Mouse (Mus musculus): ENCODE measurements around the gene Syndig1.

Syndig1 gene

GRCm38 (mm10) chr2:149828911-149829310 lies at the start of gene Syndig1:
Gene Syndig1, plus strand, starts transcription at chr2:149829211.
- no peak for DNase-seq (ENCODE audit: low read depth)

GRCm38 (mm10) chr2:149798613-149799012 lies 30.4 kb upstream of the Syndig1 start:
- DNase-seq (ENCODE audit: low read depth) = no peak

- no peak for DNase-seq (ENCODE audit: low read depth)
Measured at GRCm38 (mm10) chr2:149804599-149805140, 24.3 kb upstream of the Syndig1 start.

- no peak for DNase-seq (ENCODE audit: low read depth)
Measured at GRCm38 (mm10) chr2:149805256-149805655, 23.8 kb upstream of the Syndig1 start.

GRCm38 (mm10) chr2:149812899-149813298 lies 16.1 kb upstream of the Syndig1 start:
- no peak for DNase-seq (ENCODE audit: low read depth)

- no peak for DNase-seq (ENCODE audit: low read depth)
Measured at GRCm38 (mm10) chr2:149818395-149818794, 10.6 kb upstream of the Syndig1 start.

- DNase-seq (ENCODE audit: low read depth) = no peak
Measured at GRCm38 (mm10) chr2:149819751-149820150, 9.3 kb upstream of the Syndig1 start.

GRCm38 (mm10) chr2:149820201-149820600 lies 8.8 kb upstream of the Syndig1 start:
- DNase-seq (ENCODE audit: low read depth) = no peak

- DNase-seq (ENCODE audit: low read depth) = no peak
Measured at GRCm38 (mm10) chr2:149829955-149830535, 1.0 kb downstream of the Syndig1 start.

GRCm38 (mm10) chr2:149830536-149831458 lies 1.8 kb downstream of the Syndig1 start, which contains the start of gene C530025M09Rik:
Gene C530025M09Rik, minus strand, starts transcription at chr2:149831213.
- no peak for DNase-seq (ENCODE audit: low read depth)

- DNase-seq (ENCODE audit: low read depth) = no peak
Measured at GRCm38 (mm10) chr2:149831459-149832245, 2.6 kb downstream of the Syndig1 start.

- DNase-seq (ENCODE audit: low read depth) = no peak
Measured at GRCm38 (mm10) chr2:149832301-149832700, 3.3 kb downstream of the Syndig1 start.

GRCm38 (mm10) chr2:149835091-149835490 lies 6.1 kb downstream of the Syndig1 start:
- DNase-seq (ENCODE audit: low read depth) = no peak

- no peak for DNase-seq (ENCODE audit: low read depth)
Measured at GRCm38 (mm10) chr2:149836471-149837135, 7.6 kb downstream of the Syndig1 start.

- no peak for DNase-seq (ENCODE audit: low read depth)
Measured at GRCm38 (mm10) chr2:149839666-149840065, 10.7 kb downstream of the Syndig1 start.

GRCm38 (mm10) chr2:149844575-149844974 lies 15.6 kb downstream of the Syndig1 start:
- DNase-seq (ENCODE audit: low read depth) = no peak

- DNase-seq (ENCODE audit: low read depth) = no peak
Measured at GRCm38 (mm10) chr2:149848778-149849177, 19.8 kb downstream of the Syndig1 start.

GRCm38 (mm10) chr2:149861002-149861401 lies 32.0 kb downstream of the Syndig1 start:
- DNase-seq (ENCODE audit: low read depth) = no peak

- no peak for DNase-seq (ENCODE audit: low read depth)
Measured at GRCm38 (mm10) chr2:149865914-149866435, 37.0 kb downstream of the Syndig1 start.

GRCm38 (mm10) chr2:149870496-149870895 lies 41.5 kb downstream of the Syndig1 start:
- no peak for DNase-seq (ENCODE audit: low read depth)

GRCm38 (mm10) chr2:149872496-149872895 lies 43.5 kb downstream of the Syndig1 start:
- no peak for DNase-seq (ENCODE audit: low read depth)
